Mouse (Mus musculus) thymus, adult 2 months (tissue): Measurements from ENCODE around the gene Lamtor4. TPM values are rescaled to one million over a fixed set of nuclear protein-coding genes. Genes with fewer than 3 reads are reported as not detected.
"Not testable (repeated sequence)": the region's sequence is repeated elsewhere in the genome, so short reads cannot be mapped to it uniquely, and the experiment has no call there.

ENCODE experiments used
- DNase-seq: peaks from one replicate; pipeline ENCODE4 v3.0.0; 2021
- H3K27ac ChIP-seq: fragments of 200-500 bp; 2 replicates; pipeline ENCODE4 v1.5.1; 2012; ENCODE audit warnings: low read length, control low read depth; ENCODE audit not compliant: control insufficient read depth, insufficient read depth
- H3K27me3 ChIP-seq: fragments of 200-500 bp; 2 replicates; pipeline ENCODE4 v1.6.1; 2012; ENCODE audit warnings: mild to moderate bottlenecking, low read length, moderate library complexity, mixed read lengths; ENCODE audit not compliant: control insufficient read depth, insufficient read depth
- H3K36me3 ChIP-seq: fragments of 200-500 bp; 2 replicates; pipeline ENCODE4 v1.6.1; 2012; ENCODE audit warnings: mild to moderate bottlenecking, low read length, moderate library complexity; ENCODE audit not compliant: control insufficient read depth, insufficient read depth
- H3K4me1 ChIP-seq: fragments of 200-500 bp; replicated peaks from 2 replicates; pipeline ENCODE4 v1.6.1; 2012; ENCODE audit warnings: low read length; ENCODE audit not compliant: control insufficient read depth, insufficient read depth
- H3K4me3 ChIP-seq: fragments of 200-500 bp; 2 replicates; pipeline ENCODE4 v1.5.1; 2012; ENCODE audit warnings: mild to moderate bottlenecking, low read length, control low read depth, moderate library complexity; ENCODE audit not compliant: control insufficient read depth, insufficient read depth
- CTCF ChIP-seq: fragments of 200-500 bp; IDR thresholded peaks from 2 replicates; pipeline ENCODE4 v1.5.1; 2012; ENCODE audit warnings: mild to moderate bottlenecking, control low read depth, low read length, moderate library complexity, borderline replicate concordance; ENCODE audit not compliant: control insufficient read depth, poor library complexity, insufficient read depth; ENCODE audit errors: extremely low read depth
- POLR2A ChIP-seq: fragments of 200-500 bp; IDR thresholded peaks from 2 replicates; pipeline ENCODE4 v1.6.1; 2012; ENCODE audit warnings: mild to moderate bottlenecking, low read length, control low read depth, moderate library complexity; ENCODE audit not compliant: control insufficient read depth, poor library complexity, insufficient read depth; ENCODE audit errors: extremely low read depth
- WGBS: fragments of 180-500 bp; shearing (Covaris S2); methylation state at CpG from one replicate; pipeline ENCODE4 v1.1.7; 2018; 5-methylcytosine and 5-hydroxymethylcytosine counted together
- polyA plus RNA-seq: library from polyadenylated mRNA; depleted of rRNA; stranded (reverse); fragments of >200 nt; gene quantifications from 2 replicates; pipeline ENCODE4 v1.2.3, GENCODE M21; 2012; rRNA removed

The Lamtor4 gene
- polyA plus RNA-seq = 131 and 162 TPM in 2 replicates

DNA sequence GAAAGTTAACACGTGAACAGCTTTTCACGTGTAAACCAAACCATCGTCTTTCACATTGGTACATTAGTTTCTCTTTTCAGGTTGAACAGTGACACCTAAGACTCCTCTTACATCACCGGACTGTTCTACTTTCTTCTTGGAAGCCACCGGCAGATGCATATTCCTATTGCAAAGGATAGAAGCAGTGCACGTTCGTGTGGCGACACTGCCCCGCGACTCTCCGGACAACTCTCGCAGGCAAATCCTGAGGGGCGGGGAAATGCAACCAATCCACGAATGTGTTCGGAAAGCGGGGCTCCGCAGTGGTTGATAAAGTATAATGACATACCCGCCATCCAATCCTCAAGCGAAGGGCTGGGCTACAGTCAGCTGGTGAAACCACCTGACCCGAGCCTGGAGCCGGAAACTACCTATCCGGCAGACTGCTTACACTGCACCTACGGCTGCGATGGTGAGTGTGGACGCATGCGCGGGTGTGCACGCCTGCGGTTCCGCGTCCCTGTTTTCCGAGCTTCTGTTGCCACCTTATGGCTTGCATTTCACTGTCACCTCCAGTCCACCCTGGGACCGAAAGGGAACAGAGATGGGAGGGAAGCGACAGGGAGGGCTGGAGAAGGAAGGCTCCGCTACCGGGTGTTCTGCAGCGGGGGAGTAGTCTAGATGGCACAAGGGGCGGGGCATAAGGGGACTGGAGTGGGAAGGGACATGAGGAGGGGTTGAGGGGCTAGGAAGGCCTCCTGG, at the start of gene Lamtor4:
Gene Lamtor4, plus strand, starts transcription at position 130 of the 741 bp plus-strand sequence.
- 0% methylated on average over 38 of the region's 38 CpGs for WGBS

GRCm38 (mm10) chr5:138207253-138207652, 48.0 kb upstream of the Lamtor4 start:
- TF ChIP-seq POLR2A = no peak
- TF ChIP-seq CTCF = no peak
- no peak overlapping the region for H3K4me3 ChIP-seq
- no peaks in the 10 kb centered on the region for H3K36me3 ChIP-seq
- no peak for DNase-seq
- WGBS = 93% methylated on average over 1 of the region's 1 CpGs
- no peaks in the 10 kb centered on the region for H3K27me3 ChIP-seq
- H3K27ac ChIP-seq = no peak overlapping the region
- H3K4me1 ChIP-seq = no peaks in the 10 kb centered on the region

More for the DNA sequence above, at the start of gene Lamtor4:
- TF ChIP-seq CTCF = 0 out of 2 replicates have a peak, but pooled peaks have one; percentile 53
- TF ChIP-seq POLR2A = peak; percentile 80
- Histone ChIP-seq H3K27ac (peak within 1 kb of the TSS; percentile 54; the same call in 1 of the 2 replicates), H3K27me3 (no peaks in the 10 kb centered on the region), H3K4me1 (peaks cover 15% of the 10 kb centered on the region), H3K36me3 (peaks cover 3% of the 10 kb centered on the region; the same call in 1 of the 2 replicates), H3K4me3 (peak within 1 kb of the TSS; percentile 90)
- DNase-seq = peak; percentile 93

DNA sequence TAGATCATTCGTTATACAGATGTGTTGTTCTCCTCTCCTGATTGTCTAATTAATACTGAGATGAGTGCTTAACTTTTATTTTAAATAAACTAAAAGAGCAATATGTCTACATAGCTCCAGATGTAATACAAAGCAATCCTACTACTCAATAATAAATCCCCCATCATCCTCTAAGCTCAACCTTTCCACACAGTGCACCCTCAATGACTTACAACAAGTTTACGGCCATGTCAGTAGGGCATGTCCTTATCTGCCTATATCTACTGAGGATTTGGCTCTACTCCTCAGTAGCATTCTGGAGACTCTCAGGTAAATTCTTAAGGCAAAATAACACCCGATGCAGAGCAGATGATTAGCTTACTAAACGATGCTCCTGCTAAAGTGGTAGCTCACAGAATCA, 47.4 kb upstream of the Lamtor4 start:
- TF ChIP-seq POLR2A (no peak), CTCF (no peak)
- WGBS = 93% methylated on average over 4 of the region's 4 CpGs
- no peaks in the 10 kb centered on the region for H3K4me1 ChIP-seq
- H3K27ac ChIP-seq = no peak overlapping the region
- no peak for DNase-seq
- H3K36me3 ChIP-seq = no peaks in the 10 kb centered on the region
- no peak overlapping the region for H3K4me3 ChIP-seq
- H3K27me3 ChIP-seq = no peaks in the 10 kb centered on the region

- not testable (repeated sequence) for H3K27ac ChIP-seq, H3K27me3 ChIP-seq, H3K4me1 ChIP-seq, DNase-seq, H3K4me3 ChIP-seq, H3K36me3 ChIP-seq
- WGBS = 97% methylated on average over 13 of the region's 13 CpGs
Observed at GRCm38 (mm10) chr5:138216632-138217031, 38.6 kb upstream of the Lamtor4 start.

DNA sequence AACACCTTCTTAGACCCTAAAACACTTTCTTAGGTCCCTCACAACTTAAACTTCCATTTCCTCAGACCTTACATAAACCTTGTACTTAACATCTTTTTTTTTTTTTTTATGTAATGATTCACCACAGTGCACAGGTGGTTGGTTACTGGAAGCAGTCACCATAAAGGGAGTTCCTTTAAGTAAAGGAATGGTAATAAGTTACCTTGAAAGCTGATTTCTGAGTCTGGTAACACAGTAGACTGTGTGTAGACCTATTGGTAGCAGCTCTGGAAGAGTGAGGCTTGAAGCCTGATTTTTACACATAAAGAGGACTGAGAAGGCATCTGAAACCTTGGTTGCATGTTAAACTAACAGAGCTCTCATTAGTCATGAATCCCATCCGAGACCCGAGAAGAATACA, 35.4 kb upstream of the Lamtor4 start:
- H3K36me3 ChIP-seq = no peaks in the 10 kb centered on the region
- H3K27ac ChIP-seq = no peak overlapping the region
- no peaks in the 10 kb centered on the region for H3K4me1 ChIP-seq
- H3K4me3 ChIP-seq = no peak overlapping the region
- no peak for DNase-seq
- no peaks in the 10 kb centered on the region for H3K27me3 ChIP-seq
- 85% methylated on average over 2 of the region's 2 CpGs for WGBS
- TF ChIP-seq POLR2A (no peak), CTCF (no peak)

- TF ChIP-seq POLR2A (no peak), CTCF (peak; percentile 65; the same call in 1 of the 2 replicates)
- Histone ChIP-seq H3K27me3 (no peaks in the 10 kb centered on the region), H3K36me3 (no peaks in the 10 kb centered on the region), H3K4me1 (no peaks in the 10 kb centered on the region), H3K27ac (no peak overlapping the region), H3K4me3 (no peak overlapping the region)
- 24% methylated on average over 4 of the region's 4 CpGs for WGBS
- DNase-seq = peak; percentile 86
Observed at GRCm38 (mm10) chr5:138222111-138222510, 33.2 kb upstream of the Lamtor4 start.

GRCm38 (mm10) chr5:138223287-138223686, 32.0 kb upstream of the Lamtor4 start:
- no peak for TF ChIP-seq POLR2A
- TF ChIP-seq CTCF = no peak
- Histone ChIP-seq H3K27ac (no peak overlapping the region), H3K27me3 (no peaks in the 10 kb centered on the region), H3K36me3 (no peaks in the 10 kb centered on the region), H3K4me3 (no peak overlapping the region), H3K4me1 (no peaks in the 10 kb centered on the region)
- 37% methylated on average over 3 of the region's 3 CpGs for WGBS
- no peak for DNase-seq
